Mouse (Mus musculus): ENCODE data around the gene Mbtd1.
A peak's percentile ranks its signal among the peaks of the same experiment; 100 is the strongest.

- TF ChIP-seq CTCF (IDR thresholded peaks at IDR 0.05) (peak; percentile 20; the same call in 1 of the 2 replicates), POLR2A (IDR thresholded peaks at IDR 0.05; ENCODE audit: insufficient read depth, low read depth, low read length) (no peak)
Measured at GRCm38 (mm10) chr11:93884901-93885571, 616 bp upstream of the Mbtd1 start.

Measured in heart, adult 2 months (tissue).